Mouse (Mus musculus) right cerebral cortex, adult 18-20 months (tissue): ENCODE data around the gene Rora.

Experiments
- DNase-seq: peaks from one replicate; pipeline ENCODE4 v3.0.0; 2022; ENCODE audit warnings: mixed read lengths

The Rora gene

DNA sequence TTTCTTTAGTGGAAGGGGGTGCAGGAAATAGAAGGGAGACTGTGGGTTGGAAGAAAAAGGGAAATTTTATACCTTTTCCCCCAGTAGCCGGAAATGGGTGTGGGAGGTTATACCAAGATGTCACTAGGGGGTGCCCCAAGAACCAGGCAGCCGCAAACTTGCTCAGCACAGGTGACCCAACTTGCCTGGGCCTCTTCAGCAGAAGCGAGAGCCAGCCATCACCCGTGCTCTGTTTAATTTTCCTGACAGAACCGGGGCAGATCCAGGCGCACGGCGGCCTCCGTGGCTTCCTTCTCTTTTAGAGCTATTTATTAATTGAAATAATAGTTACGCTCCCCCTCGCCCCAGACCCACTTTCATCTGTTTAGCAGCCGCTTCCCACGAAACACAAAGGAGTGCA lies 313.0 kb downstream of the Rora start:
- no peak for DNase-seq

DNA sequence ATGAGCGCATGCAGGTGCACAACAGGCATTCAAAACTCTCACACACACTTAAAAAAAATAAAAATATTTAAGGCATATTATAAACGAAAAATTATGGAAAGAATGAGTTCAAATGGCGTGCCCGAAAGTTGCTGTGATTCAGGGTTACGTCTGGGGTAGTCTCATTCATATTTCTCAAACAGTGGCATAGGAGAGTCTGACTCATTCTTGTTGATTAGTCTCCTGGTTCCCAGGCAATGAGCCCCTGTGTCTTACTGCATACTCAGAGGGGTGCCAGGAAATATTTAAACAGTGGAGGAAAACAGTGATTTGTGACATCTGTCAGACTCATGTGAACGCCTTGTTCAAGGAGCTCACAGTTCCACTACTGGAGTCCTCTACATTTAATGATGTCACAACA lies 316.5 kb downstream of the Rora start:
- DNase-seq: no peak

DNA sequence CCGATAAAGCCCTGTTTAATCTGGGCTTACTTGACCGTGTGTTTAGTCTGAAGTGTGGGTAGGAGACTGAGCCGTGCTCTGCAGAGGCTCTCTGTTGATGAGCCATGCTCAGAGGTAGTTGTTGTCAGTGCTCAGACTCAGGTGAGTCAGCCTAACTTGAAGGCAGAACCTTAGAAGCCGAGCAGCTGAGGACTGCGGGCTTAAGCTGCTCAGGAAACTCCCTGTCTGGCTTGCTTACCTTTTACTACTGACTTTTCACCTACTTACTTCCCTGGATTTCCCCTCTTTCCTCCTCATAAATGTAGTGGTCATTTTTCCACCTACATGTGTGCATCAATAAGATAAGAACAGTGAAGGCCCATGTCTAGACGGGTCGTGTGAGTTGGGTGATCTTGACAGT lies 318.7 kb downstream of the Rora start:
- no peak for DNase-seq

DNA sequence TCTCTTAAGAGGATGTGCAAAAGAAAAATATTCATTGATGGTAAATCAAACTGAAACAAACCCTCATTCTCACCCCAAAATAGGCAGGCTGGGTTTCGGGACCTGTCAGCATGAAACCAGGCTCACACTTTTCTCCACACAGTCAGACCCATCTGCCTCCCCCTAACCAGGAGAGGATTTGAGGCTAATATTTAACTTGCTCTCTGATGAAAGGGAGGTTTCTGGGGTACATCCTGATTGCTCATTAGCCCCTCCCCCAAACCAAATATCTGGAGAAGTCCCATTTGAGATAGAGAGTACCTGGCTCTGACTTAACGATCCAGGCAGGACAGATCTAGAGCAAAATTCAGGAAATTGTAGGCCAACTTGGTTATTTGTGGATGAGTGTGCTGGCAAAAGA lies 320.9 kb downstream of the Rora start:
- no peak for DNase-seq

DNA sequence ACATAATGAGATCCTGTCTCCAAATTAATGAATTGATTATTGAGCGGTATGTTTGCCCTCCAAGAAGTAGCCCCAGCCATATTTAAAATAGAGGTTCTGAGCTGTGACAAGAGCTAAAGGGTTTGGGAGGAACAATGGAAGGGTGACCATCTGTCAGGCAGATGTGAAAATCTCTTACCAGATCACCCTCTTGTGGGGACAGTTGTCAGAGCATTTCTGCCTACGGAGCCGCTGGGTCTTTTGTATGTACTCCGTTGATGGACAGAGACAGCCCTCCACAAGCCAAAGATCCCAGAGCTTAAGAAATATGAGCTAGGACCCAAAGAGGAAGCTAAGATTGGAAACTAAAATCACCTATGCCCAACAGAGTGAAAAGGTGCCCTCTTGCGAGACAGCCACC lies 322.6 kb downstream of the Rora start:
- DNase-seq: no peak

DNA sequence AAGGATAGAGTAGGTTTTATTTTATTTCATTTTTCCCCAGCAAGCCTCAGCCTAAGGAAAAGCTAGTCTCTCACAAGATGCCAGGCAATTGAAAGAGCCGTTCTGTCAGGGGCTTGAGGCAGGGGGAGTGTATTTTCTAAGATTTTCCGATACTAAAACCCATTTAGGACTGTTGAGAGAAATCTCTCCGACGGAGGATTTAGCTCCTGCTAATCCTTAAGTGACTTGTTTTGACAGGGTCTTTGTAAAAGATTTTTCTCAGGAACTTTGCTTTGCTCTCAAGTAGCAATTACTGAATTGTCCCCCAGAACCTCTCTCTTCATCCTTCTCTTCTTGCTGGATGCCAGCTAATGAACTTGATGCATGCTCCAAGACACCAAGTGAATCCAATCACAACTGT lies 323.3 kb downstream of the Rora start:
- no peak for DNase-seq

DNA sequence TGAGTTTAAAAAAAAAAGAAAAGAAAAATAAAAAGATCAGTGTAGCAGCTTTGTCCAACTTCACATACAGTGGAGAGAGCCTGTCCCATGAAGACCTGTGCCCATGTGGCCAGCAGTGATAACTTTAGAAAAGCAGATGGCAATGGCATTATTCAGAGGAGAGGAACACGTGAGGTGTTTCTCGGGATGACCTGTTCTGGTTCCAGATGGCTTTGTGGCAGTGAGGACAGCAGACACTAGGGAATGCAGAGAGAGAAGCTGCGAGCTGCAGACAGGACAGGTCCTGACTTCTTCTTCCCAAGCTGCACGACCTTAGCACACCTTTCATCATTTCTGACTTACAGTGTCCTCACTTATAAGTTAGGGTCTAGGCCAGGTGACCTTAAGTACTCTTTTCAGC lies 325.1 kb downstream of the Rora start:
- no peak for DNase-seq

DNA sequence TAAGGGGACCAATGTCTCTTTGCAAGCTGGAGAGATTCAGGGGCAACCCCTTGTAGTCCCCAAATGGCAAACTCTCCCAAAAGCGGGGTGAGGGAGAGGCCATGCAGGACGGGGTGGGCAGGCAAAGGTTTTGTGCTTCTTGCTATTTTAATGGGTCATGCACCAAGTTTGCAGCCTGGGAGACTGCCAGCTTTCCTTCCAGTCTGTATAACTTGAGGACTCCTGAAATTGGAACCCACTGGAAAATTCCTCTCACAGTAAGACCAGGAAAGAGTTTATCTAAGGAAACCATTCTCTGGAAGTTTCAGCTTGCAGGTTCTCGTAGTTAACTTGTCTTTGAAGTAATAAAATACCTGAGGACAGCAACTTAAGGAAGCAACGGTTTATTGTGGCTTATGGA lies 326.5 kb downstream of the Rora start:
- DNase-seq: no peak

DNA sequence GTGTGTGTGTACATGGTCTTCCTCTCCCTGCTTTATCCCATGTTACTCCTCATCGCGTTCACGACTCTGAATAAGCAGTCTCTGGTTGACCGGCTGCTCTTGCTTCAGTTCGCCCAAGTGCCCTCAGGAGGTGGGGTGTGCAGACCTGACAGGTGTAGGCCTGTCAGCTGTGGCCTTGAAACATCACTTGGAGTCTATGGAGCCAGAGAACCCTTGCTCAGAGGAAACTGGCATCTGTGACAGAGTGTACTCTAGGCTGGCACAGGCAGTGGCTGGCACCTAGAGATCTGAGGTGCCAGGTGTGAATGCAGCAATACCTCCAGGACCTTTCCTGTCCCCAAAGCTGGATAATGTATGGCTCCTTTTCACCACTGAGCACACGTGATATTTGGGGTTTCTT lies 331.5 kb downstream of the Rora start:
- DNase-seq: no peak

DNA sequence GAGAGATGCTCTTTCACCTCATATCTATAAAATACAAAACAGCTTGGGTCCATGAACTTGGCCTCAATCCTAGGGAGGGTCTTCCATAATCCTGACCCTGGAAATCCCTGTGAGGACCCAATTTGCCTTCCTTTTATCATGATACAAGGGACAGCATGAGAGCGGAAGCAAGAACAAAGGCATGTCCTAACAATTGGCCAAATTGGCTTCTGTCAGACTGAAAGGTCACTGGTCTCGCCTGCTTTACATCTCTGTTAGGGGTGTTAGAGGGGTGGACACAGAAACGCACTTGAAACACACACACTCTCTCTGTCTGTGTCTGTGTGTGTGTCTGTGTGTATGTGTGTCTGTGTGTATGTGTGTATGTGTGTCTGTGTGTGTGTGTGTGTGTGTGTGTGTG lies 332.2 kb downstream of the Rora start:
- DNase-seq: no peak

DNA sequence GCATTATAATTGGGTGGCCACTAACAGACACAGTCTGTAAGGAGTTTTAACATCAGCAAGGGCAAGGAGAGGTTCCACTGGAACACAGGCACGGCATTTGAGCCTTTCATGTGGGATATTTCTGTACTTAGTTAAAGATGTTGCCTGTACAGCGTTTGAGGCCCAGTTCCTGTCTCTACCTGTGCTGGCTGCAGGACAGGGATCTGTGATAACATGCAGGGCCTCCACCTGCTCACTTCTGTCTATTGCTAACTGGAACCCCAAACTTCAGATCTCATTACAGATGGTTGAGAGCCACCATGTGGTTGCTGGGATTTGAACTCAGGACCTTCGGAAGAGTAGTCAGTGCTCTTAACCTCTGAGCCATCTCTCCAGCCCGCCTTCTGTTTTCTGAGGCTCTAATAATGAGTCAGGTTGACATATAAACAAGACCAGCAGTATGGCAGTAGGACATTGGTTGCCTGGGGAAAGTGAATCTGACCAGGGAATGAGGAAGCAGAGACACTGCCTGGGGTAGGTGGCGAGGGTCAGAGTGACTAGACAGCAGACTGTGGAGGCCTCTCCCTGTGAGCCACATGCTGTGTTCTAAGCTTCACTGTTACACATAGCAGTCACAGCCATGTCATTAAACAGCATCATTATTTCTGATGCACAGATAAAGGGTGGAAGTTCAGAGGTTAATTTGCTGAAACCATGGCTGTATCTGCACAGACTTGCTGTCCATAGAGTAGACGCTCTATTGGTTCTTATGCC lies 333.9 kb downstream of the Rora start:
- DNase-seq: no peak

DNA sequence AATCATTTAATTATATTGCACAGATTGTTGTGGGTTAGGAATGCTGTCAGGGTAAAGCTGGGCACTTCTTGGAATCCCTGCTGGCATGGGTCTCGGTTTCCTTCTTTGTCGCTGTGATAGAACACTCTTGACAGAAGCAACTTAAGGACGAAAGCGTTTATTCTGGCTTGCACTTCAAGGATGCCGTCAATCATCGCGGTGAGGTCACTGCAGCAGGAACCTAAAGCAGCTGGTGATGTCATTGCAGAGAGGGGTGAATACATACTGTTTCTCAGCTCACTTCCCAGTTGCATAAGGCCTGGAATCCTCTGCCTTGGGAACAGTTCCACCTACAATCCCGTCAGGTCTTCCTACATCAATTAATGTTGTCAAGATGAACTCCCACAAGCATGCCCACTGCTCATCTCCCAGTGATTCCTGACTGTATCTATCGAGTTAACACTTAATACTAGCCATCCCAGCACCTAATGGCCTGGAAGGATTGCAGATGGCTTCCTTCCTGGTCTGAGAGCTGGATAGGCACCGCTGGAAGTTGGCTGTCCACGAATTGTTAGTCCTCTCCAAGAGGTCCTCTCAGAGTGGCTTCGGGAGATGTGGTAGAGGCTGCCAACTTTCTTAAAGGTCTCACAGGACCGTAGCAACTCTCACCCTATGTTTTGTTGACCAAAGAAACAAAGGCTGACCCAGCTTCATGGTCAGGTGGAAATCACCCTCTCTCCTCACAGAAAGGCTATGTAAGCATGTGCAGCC lies 334.8 kb downstream of the Rora start:
- DNase-seq: no peak

DNA sequence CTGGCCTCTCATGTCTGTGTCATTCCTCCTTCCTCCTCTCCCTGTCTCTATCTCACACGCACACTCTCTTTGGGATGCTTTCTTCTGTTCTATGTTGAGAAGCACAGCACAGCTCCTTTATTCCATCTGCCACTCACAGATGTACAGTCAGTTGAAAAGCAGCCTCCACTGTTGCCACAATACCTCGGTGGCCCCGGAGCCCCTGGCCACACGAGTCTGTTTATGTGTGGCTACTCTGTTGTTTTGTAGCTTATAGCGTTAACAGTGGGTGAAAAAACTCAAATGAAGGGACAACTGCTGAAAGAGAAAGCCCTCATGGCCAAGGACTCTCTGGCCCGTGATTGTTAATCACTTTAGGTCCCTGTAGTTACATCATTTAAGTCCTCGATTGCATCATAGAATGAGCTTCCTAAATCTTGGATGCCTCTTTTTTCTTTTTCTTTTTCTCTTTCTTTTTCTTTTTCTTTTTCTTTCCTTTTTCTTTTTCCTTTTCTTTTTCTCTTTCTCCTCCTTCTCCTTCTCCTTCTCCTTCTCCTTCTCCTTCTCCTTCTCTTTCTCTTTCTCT lies 336.4 kb downstream of the Rora start:
- DNase-seq: no peak

DNA sequence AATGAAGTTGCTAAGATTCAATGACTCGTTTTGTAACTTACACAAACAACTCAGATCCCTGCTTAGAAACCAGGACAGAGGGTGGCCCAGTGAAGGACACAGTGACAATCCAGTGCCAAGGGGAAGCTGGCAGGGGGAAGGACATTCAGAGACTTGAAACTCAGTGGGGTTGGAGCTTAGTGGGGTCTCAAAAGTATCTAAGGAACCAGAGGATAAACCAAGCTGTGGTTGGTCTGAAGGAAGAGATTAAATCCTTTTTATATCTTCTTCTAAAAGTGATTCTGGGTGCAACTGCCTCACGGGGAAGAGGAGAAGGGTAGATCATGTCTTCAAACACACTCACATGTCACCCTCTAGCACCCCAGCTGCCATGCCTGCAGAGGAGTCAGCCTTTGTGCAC lies 340.3 kb downstream of the Rora start:
- DNase-seq: no peak

DNA sequence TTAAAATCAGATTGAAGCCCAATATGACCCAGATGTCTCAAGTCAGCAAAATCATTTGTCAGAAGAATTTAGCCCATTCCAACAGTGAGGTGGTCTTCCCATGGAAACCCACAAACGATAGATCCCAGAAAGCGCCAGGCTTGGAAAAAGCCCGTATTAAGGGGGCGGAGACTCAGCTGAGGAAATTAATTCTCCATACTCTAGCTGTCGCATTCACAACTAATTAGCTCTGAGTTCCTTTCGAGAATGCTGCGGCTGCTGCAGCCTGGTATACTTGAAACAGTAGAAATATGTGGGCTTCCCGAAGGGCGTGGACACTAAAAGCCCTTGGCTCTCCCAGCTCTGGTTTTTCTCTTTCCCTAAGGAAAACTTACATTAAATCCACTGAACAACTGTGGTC lies 345.4 kb downstream of the Rora start:
- no peak for DNase-seq

DNA sequence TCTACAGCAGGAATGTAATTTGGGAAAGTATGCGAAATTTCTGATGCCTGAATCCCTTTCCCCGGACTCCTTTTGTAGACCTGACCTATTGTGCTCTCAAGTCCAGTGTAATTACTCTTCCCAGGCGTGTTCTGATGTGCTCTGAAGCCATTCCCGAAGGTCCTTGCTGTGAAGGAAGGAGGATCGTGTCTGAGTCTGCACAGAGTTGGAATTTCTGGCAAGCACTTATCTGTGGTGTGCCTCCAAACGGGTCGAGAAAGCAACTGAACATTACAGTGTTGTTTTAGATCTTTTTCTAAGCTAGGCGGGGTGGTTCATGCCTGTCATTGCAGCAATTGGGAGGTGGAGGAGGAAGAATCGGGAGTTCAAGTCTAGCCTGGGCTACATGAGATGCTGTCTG lies 350.9 kb downstream of the Rora start:
- DNase-seq: no peak

DNA sequence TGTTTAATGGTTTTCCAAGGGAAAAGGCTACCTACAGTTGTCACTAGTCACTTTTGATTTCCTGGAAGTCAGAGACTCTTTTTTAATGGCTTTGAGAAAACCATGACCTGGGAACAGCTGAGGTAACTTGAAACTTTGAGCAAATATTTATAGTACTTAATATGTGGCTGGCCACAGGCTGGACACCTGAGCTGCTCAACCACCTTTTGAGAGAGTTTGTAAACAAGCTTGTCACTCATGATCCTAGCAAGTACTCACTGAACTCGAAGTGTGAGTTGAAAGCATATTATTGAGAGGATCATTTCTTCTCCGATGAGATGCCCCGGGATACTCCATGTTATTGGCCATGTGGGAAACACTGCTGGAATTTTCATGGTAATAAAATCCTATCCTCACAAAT lies 353.1 kb downstream of the Rora start:
- DNase-seq: no peak

DNA sequence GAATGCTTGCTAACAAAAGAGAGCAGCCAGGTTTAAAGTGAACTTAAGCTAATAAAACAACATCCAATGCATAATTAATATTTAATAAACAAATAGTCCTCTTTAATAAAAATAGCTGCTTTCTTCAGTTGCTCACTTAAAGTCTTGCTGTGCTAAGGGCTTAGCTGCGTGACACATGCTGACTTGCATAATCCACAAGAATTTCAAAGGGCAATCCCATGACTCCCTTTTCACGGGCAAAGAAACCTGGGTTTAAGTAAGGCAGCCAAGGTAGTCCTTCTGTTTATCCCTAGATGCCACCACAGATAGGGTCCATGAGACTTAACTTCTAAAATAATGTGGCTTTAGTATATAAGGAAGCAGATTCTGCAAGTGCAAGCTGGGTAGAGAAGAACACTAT lies 355.1 kb downstream of the Rora start:
- no peak for DNase-seq

DNA sequence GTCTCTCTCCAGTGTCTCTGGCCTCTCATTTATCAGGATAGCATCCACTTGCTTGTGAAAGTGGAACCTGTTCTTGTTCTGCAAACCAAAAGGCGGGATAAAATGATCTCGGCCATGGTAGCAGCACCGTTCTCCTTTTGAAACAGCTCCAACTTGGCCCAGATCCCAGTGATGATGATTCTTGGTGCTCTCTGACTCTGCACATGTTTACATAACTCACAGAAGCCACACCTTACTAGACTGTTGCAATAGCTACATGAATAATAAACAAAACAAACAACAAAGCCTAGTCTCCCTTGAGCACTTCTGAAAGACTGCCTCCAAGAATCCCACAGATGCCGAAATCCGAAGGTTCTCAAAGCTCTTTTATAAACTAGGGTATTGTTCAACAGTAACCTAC lies 357.3 kb downstream of the Rora start:
- no peak for DNase-seq

DNA sequence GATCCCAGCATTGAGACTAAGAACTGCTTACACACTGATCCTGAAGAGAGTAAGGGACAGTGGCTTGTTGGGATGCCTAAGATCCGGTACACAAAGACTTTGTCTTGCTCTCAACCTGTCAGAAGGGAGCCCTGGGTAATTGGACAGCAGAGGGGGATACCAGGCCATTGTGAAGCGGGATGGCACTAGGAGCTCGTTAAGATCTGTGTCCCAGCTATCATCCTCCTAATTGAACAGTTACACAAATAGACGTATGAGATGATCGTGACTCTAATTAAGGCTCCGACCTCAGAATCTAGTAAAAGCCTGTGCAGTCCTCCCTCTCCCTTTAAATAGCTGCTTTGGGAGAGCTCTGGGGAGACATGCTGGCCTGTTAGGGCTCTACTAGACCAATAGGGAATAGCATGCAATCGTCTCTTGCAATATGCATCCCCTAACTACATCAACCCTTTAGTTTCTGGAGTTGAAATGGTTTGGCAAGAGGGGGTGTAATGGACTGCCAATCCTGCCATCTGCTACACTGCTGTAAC lies 359.7 kb downstream of the Rora start:
- no peak for DNase-seq

DNA sequence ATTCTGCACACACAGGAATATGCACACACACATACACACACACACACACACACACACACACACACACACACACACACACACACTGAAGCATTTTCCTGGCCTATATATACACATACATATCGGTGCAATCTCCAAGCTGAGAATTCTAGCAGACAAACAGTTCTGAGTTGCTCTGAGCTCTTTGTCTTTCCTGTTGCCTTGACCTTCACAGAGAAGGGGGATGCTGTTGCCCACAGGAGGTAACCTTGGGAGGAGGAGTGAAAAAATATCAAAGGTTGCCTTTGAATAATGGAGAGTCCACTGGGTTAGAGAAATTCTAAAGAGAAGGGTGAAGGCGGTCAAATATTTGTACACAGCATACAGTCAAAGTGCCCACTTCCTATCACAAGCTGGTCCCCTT lies 360.6 kb downstream of the Rora start:
- DNase-seq: no peak

DNA sequence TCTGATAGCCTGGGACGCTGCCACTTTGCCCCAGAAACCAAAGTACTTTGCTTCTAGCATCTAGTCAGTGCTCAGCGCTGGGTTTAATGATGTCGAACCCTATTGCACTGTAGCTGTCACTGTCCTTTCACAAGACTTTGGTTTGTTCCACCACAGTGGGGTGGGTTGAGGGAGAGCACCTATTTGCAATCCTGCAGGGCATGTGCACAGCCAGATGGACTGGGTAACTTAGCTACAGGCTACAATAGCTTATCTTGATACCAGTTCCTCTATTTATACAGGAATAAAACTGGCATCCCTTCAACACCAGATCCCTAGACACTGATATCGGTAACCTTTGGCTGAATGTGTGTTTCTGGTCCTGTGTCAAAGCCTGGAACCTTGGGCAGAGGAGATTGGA lies 366.8 kb downstream of the Rora start:
- DNase-seq: no peak

DNA sequence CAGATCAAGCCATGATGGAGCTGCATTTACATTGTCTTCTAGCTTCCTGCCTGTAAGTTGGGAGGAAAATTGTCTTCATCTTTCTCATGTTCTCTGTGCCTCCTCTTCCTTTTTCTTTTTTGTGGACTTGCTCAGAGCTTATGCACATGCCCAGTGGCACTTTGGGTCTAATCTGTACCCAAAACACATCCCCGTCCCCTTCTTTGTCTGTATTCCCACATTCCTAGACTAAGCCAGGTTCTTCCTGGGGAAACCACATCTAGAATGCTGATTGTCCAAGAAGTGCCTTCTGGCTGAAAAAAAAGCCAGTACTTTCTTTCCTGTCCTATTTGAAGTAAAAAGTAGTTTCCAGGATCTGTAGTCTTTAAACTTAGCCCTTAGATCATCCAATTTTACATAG lies 367.9 kb downstream of the Rora start:
- no peak for DNase-seq

DNA sequence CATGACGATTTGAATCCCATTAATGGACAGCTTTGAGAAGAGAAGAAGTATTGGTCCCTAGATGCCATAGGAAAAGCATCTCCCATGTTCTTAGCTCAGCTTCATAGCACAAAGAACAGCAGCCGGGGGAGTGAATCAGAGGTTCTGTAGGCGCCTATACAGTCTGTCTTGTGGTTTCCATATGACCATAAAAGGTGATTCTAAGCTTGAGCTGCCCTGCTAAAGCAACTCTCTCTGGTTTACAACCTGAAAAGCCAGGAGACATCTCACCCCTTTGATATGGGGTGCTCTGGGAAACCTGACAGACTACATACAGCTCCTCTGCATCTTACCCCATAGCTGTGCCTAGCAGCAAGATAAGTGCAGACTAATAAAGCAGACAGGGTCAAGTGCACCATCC lies 369.7 kb downstream of the Rora start:
- no peak for DNase-seq
